Mouse (Mus musculus) G1E (cell line): ENCODE results near the gene Gfi1b.

Experiments used
- GATA1 ChIP-seq: IDR thresholded peaks from 2 replicates; pipeline ENCODE4 v1.6.1; 2012; ENCODE audit warnings: borderline replicate concordance, low read length, inconsistent platforms, mixed read lengths
- TAL1 ChIP-seq: conservative IDR thresholded peaks from 2 replicates; pipeline ENCODE4 v1.6.1; 2012; ENCODE audit warnings: low read depth, low read length, inconsistent platforms, mixed read lengths

DNA sequence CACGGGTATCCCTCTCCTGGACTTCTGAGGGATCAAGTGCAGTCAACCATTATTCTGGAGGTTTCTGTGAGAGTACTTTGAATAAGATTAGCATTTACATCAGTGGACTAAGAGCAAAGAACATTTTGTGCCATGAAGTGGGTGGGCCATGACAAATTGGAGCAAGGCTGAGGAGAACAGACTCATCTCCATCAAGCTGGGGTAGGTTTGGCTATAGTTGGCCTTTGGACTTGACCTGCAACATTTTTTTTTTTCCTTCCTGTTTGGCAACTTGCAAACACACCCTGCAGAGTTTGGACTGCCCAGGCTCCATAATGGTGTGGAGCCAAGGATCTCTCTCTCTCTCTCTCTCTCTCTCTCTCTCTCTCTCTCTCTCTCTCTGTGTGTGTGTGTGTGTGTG is 10.8 kb upstream of the Gfi1b start:
- TF ChIP-seq TAL1 (no peak), GATA1 (no peak)
